Mouse (Mus musculus) E14TG2a.4 (cell line): Measurements from ENCODE around the gene Thada.

Experiments
- CTCF ChIP-seq: conservative IDR thresholded peaks from 2 replicates; pipeline ENCODE4 v1.5.1; 2014; ENCODE audit warnings: low read length
- POU5F1 ChIP-seq: IDR thresholded peaks from 2 replicates; pipeline ENCODE4 v1.6.1; 2014; ENCODE audit warnings: low read length, borderline replicate concordance

- no peak for TF ChIP-seq CTCF
- no peak for TF ChIP-seq POU5F1
Observed at GRCm38 (mm10) chr17:84274163-84274562, 191.8 kb downstream of the Thada start.
